Mouse (Mus musculus): ENCODE results near the gene Rps10.

- TF ChIP-seq CTCF (IDR thresholded peaks at IDR 0.05; ENCODE audit: low read depth, low read length): no peak
- no peak for TF ChIP-seq POLR2A (IDR thresholded peaks at IDR 0.05; ENCODE audit: insufficient read depth, low read length)
- TF ChIP-seq EP300 (IDR thresholded peaks at IDR 0.05; ENCODE audit: insufficient read depth, low read depth, low read length): no peak
These were observed 8.1 kb downstream of the Rps10 start for GRCm38 (mm10) chr17:27628376-27628775.
